Mouse (Mus musculus) right cerebral cortex, postnatal 25 days (tissue): ENCODE measurements around the gene Sgsm1.
A peak's percentile ranks its signal among the peaks of the same experiment; 100 is the strongest.

Experiments used
- DNase-seq: peaks from one replicate; pipeline ENCODE4 v3.0.0; 2022

Sgsm1 gene

DNA sequence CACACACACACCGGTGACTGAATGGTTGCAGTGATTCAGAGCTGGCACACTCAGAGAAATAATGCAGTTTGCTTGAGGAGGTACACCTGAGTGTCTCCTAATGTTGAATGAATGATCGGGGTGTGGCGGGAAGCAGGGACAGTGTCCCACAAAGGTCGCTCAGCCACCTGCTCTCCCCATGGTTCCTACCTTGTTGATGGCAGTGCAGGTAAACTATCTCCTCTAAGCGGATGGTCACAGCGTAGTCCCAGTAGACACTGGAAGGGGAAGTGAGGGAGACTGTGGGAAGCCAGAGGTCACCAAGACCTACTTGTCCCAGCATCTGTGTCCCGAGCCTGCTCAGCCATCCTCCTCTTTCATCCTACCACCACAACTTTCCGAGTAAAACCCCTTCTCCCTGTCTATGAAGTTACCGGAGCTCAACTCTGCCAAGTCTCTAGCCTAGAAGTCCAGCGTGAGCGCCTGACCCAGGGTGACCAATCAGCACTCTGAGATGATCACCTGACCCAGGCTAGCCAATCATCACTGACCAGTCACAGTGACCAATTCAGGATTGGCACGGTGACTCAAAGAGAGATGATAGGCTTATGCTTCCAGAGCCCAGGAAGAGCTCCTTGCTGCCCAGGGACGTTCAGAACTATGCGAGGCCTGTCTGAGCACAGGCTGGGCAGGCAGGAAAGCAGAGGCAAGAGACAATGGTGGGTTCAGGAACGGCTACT is 30.3 kb downstream of the Sgsm1 start:
- no peak for DNase-seq

DNA sequence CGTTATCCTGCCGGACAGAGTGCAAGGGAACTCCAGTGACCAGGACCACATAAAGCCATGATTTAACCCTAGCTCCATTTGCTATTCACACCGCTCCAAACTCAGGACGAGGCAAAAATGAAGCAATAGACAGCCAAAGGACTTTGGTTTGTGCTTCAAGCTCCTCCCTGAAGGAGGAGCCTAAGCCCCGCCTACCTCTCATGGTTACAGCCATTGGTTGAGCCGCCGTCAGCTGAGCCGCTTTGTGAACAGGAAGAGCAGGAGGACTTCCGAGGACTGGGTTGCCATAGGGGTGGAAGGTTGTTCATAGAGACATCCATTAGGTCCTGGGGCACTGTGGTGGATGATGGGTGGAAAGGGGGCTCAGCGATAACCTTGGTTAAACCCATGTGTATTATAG is 34.7 kb downstream of the Sgsm1 start:
- DNase-seq: no peak

DNA sequence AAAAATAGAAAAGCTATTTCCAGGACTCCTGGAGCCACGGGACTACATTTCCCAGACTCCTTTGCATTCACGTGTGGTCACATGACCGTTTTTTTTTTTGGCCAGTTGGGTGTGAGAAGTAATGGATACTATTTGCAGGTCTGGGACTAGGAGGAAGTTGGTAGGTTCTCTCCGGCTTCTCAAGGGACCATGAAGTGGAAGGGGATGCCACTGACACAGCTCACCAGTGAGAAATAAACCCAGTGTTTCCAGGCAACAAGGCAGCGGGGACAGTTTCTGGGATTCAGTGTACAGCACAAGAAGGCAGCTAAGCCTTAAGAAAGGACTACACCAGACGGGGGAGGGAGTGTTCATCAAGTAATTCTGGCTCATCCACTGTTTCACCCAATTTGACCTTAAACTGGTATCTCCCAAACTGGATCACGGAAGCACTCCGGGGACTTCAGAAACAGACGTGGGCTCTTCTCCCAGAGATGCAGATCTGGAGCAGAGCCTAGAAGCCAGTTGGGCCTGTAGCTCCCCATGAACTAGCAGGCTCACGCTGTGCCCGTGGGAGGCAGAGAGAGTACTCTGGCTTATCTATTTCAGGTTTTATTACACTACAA is 39.3 kb downstream of the Sgsm1 start:
- peak; percentile 62 for DNase-seq

DNA sequence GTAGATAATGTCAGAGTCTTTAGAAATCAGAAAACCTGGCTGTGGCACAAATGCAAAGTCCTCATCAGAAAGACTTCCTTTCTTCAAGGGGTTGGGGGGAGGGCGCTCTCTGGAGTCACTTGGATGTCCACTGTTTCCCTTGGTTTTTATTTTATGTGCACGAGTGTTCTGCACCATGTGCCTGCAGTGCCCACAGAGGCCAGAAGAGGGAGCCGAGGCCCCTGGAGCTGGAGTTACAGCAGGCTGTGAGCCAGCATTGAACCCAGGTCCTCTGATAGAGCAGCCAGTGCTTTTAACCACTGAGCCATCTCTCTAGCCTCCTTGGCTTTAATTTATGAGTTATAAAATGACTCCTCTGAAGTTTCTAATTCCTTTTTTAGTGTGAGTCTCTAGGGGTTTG is 40.5 kb downstream of the Sgsm1 start:
- DNase-seq: no peak

DNA sequence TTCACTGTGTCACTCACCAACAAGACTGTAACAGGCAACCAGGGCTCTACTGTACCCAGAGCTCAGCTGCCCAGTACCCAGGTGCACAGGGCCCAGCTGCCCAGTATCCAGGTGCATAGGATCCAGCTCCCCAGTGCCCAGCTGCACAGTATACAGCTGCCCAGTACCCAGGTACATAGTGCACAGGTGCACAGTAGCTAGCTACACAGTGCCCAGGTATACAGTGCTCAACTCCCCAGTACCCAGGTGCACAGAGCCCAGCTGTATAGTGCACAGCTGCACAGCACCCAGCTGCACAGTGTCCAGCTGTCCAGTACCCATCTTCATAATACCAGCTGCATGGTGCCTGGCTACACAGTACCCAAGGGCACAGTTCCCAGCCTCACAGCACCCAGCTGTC is 42.3 kb downstream of the Sgsm1 start:
- DNase-seq: no peak

DNA sequence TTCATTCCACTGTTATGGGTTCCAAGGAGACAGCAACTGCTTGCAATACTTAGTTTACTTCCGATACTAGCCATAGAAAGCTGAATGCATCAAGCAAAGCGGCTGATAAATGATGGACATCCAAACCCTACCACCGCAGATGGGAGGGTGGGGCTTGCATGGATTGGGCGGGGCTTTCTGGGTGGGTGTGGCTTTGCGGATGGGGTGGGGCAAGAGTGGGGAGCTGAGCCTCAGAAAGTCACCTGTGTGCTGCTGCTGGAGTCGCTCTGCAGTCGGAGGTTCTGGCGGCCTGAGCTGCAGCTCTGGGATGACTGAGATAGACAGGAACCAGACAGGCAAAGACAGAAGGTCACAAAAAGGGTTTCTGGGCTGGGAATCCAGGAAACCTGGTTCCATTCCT is 44.9 kb downstream of the Sgsm1 start:
- no peak for DNase-seq

DNA sequence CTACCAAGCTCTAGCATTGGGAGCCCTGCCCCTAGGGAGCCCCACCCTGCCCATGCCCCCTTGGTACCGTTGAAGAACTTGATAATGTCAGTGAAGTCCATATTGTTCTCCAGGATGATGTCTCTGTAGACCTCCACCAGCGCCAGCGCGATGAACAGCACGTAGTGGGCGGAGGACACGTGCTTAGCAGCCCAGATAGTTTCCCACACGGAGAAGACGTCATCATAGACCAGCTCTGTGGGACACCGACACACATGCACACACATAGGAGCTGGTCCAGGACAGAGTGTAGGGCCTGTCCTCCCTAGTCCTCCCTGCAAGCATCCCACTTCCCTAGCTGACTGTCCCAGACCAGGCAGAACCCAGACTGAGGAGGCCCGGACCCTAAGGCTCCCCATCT is 59.8 kb downstream of the Sgsm1 start:
- DNase-seq: peak; percentile 36

DNA sequence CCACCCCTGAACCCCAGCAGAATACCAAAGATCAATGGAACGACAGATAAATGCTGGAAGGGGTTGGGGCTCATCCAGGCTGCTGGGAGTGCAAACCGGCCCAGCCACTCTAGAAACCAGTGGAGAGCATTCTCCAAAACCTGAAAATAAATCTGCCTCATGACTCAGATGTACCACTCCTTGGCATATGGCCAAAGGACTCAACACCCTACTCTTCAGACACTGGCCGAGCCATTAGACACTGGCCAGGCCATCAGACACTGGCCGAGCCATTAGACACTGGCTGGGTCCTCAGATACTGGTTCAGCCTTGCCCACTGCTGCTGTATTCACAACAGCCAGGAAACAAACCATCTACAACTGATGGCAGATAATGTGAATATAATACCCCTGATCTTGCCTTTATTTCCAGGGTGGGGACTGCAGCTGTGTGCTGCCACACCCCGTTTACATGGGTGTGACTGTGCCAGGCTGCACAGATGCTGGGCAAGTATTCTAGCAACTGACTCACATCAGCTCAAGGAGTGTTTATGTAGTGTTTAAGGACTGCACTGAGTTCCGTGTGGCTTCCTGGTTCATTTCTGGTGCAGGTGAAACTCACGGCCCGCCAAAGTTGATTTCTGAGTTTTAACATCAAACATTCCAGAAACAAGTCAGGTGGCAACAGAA is 61.2 kb downstream of the Sgsm1 start:
- DNase-seq: no peak

DNA sequence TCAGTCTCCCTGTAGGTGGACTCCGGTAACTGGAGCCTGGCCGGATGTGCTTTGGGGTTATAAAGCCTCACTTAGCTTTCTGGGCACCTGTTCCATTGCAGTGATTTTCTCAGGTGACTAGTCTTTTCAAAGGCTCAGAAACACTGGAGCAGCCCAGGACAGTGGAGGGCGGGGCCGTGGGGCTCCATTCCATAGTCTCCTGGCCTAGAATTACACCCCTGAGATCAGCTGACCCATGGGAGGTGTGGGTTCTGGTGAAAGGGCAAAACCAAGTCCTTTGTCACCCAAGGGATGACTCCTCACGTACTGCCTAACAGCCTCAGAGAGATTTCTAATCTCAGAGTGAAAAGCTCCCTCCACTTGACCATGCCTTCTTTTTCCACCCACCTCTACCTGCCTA is 80.4 kb downstream of the Sgsm1 start:
- DNase-seq: no peak

DNA sequence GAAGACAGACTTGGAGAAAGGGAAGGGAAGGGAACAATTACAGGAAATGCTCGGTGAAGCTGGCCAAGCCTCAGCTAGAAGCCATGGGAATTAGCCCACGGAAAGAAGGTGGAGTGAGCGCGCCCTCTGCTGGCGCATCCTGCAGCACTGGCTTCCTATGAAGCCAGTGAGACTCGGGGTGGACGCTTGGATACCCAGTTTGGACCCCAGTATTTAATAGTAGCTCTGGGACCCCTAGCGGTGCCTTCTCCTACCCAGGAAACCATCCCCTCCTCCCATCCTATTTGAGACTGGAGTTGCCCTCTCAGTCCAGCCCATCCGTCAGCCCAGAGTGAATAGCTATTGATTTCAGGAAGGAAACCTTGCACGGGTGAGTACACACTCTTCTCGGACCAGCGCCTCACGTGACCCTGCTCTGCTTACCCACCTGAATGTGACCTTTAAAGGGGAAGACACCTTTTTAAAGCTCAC is 83.9 kb downstream of the Sgsm1 start, which contains the start of gene Tmem211:
Gene Tmem211 (plus strand): TSS at position 278 of the 471 bp plus-strand sequence.
- peak; percentile 80 for DNase-seq

DNA sequence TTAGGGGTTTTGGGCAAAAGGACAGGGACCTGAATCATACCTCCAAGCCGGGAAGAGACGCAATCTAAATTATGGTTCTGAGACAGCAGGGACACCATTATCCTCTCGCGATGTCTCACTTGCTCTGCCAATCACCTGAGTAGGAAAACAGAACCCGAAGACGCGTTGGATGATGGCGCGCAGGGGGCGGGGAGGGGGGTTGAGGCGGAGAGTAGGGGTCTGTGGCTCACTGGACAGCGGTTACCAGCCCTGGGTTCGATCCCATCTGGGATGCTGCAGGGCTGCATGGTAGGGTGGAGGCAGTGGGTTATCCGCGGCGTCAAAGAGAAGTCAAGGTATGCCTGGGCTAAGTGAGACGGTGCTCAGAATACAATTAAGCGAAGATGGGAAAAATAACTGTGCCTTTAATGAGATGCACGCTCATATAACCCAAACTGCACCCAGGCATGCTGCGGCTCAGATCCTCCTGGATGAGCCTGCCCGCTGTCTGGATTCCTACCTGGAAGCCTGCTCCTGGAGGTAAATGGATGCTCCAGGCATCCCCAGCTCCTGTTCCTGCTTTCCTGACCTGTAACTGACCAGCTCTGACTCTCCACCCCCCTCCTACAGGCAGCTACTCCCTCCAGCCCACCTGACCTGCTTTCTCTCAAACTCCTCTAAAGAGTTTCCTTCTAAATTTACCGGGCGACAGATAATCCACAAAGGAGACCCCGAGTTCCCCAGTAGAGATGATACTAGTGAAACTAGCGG is 84.7 kb downstream of the Sgsm1 start:
- no peak for DNase-seq

DNA sequence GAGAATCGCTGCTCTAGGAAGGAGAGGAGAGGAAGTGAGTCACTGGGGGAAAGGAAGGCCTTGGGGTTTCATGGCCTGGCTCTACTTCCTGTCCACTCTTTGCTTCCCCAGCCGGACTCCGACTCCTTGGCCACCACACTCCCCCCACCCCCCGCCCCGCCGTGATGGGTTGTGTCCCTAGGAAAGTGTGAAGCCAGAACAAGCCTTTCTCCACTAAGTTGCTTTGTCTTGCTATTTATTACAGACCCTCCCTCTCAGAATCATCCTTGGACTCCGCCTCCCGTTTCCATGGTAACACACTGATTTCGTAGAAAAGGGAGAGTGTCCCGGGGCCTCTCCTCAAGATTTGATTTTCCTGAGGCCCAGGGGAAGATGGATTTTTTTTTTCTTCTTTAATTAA is 85.3 kb downstream of the Sgsm1 start:
- no peak for DNase-seq

DNA sequence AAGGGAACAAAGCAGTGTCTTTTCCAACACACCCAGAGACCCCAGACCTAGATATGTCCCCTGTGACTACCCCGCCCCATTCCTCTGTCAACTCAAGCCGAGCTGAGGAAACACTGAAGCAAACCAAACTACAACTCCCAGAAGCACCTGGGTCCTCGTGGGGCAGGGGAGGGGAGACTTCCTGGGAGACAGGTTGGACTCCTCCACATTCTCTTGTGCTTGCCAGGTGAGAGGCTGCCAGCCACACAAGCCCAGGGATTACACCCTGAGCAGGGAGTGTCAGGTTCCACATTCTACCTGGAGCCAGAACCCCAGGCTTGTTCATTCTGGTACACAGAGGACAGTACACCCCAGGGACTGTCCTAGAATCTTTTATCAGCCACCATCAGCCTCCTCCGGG is 86.7 kb downstream of the Sgsm1 start:
- DNase-seq: peak; percentile 43

DNA sequence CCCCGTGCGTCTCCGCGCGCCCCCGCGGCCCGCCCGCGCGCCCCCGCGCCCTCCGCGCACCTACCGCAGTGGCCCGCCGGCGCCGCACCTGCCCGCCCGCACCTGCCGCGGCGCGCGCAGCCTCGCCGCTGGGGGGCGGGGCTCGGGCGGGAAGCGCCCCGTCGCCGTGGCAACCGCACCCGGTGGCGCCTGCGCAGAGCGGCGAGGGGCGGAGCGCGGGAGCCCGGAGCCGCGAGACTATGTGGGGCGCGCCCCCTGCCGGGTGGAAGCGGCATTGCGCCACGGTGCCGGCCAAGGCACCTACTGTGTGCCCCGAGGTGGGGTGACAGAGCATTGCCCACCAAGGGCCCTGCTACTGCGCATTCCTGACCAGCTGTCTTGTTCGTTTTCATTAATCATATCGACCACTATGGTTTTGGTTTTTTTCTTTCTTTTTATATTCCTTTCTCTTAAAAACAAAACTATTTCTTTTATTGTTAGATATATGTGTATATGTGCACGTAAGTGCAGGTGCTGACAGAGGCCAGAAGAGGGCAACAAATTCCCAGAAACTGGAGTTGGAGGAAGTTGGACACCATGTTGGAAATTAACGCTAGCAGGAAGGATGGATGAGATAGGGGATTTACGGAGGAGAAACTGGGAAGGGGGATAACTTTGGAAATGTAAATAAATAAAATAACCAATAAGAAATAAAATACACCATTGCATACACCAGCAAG is 89.3 kb downstream of the Sgsm1 start, which contains the start of gene 2900026A02Rik:
Gene 2900026A02Rik (minus strand): TSS at position 90 of the 719 bp plus-strand sequence.
- peak; percentile 81 for DNase-seq

DNA sequence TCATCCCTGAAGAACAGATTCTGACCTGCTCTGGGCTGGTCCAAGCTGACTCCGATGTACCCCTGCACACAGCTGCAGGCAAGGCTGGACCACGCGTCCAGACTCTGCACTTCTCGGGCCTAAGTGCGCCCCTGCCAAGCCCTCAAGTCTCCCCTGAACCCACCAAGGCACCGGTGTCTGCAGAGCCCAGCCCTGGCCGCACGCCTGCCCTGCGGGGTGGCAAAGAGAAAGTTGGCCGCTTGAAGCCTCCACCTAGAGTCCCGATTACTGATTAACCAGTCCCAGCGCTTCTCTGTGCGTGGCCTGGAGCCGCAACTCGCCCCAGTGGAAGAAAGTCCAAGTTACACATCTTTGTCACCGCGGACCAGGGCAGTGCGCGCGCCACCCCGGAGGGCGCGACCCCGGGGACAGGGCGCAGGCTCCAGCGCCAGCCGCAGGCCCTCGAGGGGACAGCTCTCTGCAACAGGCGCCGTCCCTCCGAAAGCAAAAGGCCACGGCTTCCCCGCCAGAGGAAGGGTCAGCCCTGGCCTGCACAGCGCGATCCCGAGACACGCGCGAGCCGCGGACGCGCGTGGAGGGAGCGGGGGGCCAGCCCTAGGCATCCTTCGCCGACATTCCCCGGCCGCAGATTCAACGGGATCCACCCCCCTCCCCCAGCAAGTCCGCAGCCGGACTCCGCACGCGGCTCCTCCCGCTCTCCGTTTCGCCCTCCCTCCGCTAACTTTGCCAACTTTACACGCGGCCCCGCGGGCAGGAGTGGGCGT is 90.0 kb downstream of the Sgsm1 start:
- no peak for DNase-seq

DNA sequence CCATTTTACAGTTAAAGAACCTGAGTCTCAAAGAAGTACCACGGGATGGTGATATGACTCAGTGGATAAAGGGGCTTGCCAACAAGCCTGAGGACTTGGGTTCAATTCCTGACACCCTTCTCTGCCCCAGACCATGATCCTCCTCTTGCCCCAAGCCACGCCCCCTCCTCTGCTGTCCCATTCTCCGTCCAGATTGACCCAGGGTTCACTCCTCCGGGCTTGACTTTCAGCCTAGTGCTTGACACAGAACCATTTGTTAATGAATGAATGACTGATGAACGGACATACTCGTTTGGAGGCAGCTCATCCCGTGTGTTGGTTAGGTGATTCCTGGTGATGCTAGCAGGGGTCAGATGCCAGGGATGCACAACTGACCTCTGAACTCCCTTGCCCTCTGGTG is 90.7 kb downstream of the Sgsm1 start:
- DNase-seq: no peak

DNA sequence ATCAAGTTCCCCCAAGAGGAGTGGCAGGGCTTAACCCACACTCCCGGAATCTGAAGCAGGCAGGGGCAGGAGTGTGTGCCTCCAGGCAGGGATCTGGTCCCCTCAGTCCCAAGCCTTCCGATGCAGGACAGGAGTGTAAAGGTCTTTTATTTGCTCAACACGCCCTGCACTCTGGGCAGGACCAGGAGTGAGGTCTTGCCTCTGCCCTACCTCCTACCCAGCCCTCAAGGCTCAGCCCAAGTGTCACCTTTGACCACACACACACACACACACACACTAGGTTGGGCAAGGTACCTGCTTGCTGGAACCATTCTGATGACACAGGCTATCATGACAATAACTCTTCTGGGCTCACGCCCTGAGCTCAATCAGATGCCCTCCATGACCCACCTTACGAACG is 91.1 kb downstream of the Sgsm1 start:
- DNase-seq: no peak

DNA sequence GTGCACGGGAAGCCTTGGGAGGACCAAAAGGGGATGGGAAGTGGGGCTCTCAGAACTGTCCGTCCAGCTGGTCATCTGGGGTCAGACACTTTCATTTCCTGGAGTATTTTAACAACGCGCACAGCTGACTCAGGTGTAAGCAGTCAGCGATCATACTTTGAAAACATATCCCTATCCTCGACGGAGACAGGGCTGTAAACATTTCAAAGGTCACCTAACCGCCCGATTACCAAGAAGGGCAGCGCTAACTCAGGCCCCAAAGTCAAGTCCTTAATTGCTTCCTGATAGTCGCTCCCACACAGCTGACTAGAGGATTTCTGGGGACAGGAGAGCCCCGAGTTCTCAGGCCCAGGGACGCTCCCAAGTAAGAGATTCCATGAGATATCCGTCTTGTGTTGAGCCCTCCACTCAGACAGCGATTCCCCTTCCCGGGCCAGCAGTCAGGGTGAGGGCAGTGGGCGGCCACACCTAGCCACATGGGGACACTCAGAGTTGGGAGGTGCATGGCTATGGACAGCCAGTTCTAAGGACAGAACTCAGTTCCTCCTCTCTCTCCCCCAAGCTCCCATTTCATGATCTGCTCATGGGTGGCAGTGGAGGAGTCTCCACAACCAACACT is 91.9 kb downstream of the Sgsm1 start:
- no peak for DNase-seq

DNA sequence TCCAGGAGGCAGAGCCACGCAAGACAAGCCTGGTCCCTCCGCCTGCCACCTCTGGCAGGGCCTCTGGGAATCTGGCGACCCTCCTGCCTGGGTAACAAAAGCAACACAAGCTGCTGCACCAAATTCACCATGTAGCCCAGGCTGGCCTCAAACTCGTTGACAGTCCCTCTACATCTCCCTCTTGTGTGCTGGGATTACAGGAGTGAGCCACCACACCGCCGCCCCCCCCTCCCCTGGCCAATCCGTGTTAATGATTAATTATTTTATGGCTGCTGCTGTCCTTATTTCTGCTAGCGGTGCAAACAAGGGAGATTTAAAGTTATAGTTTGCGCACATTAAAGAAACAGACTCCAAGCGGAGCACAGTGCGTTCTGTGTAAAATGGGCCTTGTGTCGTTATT is 93.5 kb downstream of the Sgsm1 start:
- no peak for DNase-seq

DNA sequence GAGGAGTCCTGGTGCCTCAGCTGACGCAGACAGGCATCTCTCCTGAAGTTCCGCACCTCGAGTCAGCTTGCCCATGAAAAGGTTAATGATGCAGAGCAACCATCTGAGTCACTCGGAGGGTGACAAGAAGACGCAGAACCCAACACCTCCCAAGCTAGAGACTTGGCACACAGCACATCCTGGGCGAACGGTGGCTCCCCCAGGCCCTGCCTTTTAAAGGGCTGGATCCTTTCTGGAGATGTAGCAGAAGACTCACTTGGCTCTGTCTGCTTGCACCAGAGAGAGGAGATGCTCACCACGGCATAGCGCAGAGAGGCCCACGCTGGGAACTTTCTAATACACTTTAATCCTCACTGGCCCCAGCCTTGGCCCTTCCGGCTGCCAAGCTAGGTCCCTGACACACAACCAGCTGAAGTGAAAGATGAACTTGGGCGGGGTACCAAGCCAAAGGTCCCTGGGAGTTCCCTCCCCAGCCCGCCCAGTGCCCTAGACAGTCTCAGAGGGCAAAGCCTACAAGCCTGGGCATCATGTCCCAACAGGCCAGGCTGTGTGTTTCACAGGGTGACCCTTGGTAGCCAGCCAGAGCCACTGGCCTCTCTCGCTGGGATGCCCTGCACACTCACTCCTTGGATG is 94.1 kb downstream of the Sgsm1 start:
- no peak for DNase-seq

DNA sequence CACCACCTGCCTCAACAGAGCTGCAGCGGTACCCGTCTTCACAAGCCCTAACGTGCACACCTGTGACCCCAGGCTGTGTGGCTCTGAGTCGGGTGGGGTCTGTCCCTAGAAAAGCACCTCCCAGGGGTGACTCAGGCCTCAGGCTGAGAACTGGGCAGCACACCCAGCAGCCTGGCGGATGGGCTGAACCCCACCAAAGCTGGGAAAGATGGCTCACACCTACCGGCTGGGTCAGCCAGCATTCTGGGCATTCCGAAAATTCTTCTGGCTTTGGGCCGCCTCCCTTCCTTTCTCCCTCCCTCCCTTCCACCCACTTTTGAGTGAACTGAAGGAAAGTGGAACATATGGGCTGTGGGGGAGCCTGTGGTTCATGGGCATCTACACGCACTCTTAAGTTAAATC is 95.0 kb downstream of the Sgsm1 start:
- DNase-seq: no peak
